Mouse (Mus musculus): ENCODE measurements around the gene Pld3. TPM values are rescaled to one million over a fixed set of nuclear protein-coding genes. Genes with fewer than 3 reads are reported as not detected.

Pld3 gene
- polyA plus RNA-seq, 1 experiment from 2014 or later: 64.5 TPM

GRCm38 (mm10) chr7:27587741-27588140 lies 34.7 kb upstream of the Pld3 start:
- no peak for ATAC-seq
- H3K27ac ChIP-seq: no peak overlapping the region
- no peak overlapping the region for H3K9ac ChIP-seq
- no peaks in the 10 kb centered on the region for H3K36me3 ChIP-seq
- 84% methylated on average over 2 of the region's 2 CpGs for WGBS
- H3K4me3 ChIP-seq (replicated peaks): no peak overlapping the region
- H3K9me3 ChIP-seq: no peaks in the 10 kb centered on the region
- peaks cover 4% of the 10 kb centered on the region for H3K4me1 ChIP-seq (replicated peaks)
- no peak overlapping the region for H3K4me2 ChIP-seq (replicated peaks)
- no peaks in the 10 kb centered on the region for H3K27me3 ChIP-seq (replicated peaks)

GRCm38 (mm10) chr7:27586861-27587260 lies 33.8 kb upstream of the Pld3 start:
- no peaks in the 10 kb centered on the region for H3K4me1 ChIP-seq (replicated peaks)
- no peak overlapping the region for H3K9ac ChIP-seq
- no peak overlapping the region for H3K27ac ChIP-seq
- H3K36me3 ChIP-seq: peaks cover 7% of the 10 kb centered on the region; the same call in 1 of the 2 replicates
- WGBS: 63% methylated on average over 2 of the region's 2 CpGs
- H3K27me3 ChIP-seq (replicated peaks): no peaks in the 10 kb centered on the region
- no peak overlapping the region for H3K4me2 ChIP-seq (replicated peaks)
- ATAC-seq: no peak
- no peaks in the 10 kb centered on the region for H3K9me3 ChIP-seq
- no peak overlapping the region for H3K4me3 ChIP-seq (replicated peaks)

- H3K4me1 ChIP-seq (replicated peaks): no peaks in the 10 kb centered on the region
- H3K36me3 ChIP-seq: peaks cover 45% of the 10 kb centered on the region
- H3K9ac ChIP-seq: no peak overlapping the region
- ATAC-seq: no peak
- no peak overlapping the region for H3K4me3 ChIP-seq (replicated peaks)
- no peak overlapping the region for H3K27ac ChIP-seq
- no peaks in the 10 kb centered on the region for H3K27me3 ChIP-seq (replicated peaks)
- WGBS: 89% methylated on average over 14 of the region's 14 CpGs
- no peaks in the 10 kb centered on the region for H3K9me3 ChIP-seq
- no peak overlapping the region for H3K4me2 ChIP-seq (replicated peaks)
These were observed 27.6 kb upstream of the Pld3 start for GRCm38 (mm10) chr7:27580380-27581174.

- no peaks in the 10 kb centered on the region for H3K4me1 ChIP-seq (replicated peaks)
- ATAC-seq: no peak
- H3K9me3 ChIP-seq: no peaks in the 10 kb centered on the region
- no peaks in the 10 kb centered on the region for H3K27me3 ChIP-seq (replicated peaks)
- 87% methylated on average over 7 of the region's 7 CpGs for WGBS
- H3K4me3 ChIP-seq (replicated peaks): no peak overlapping the region
- H3K27ac ChIP-seq: no peak overlapping the region
- no peak overlapping the region for H3K9ac ChIP-seq
- no peak overlapping the region for H3K4me2 ChIP-seq (replicated peaks)
- peaks cover 52% of the 10 kb centered on the region for H3K36me3 ChIP-seq
These were observed 25.4 kb upstream of the Pld3 start for GRCm38 (mm10) chr7:27578465-27578864.

DNA sequence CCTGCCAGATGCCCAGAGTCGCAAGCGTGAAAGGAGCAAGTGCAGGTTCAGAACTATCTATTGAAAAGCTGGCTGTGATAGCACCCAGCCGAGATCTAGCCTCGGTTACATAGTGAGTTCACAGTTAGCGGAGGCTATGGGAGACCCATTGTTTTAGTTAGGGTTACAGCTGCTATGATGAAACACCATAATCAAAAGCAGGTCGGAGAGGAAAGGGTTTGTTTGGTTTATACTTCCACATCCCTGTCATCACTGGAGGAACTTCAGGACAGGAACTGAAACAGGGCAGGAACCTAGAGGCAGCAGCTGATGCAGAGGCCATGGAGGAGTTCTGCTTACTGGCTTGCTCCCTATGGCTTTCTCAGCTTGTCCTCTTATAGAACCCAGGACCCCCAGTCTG lies 24.6 kb upstream of the Pld3 start:
- Histone ChIP-seq H3K27me3 (replicated peaks) (no peaks in the 10 kb centered on the region), H3K27ac (no peak overlapping the region), H3K9me3 (no peaks in the 10 kb centered on the region), H3K4me3 (replicated peaks) (no peak overlapping the region), H3K36me3 (peaks cover 50% of the 10 kb centered on the region), H3K4me2 (replicated peaks) (no peak overlapping the region), H3K9ac (no peak overlapping the region), H3K4me1 (replicated peaks) (no peaks in the 10 kb centered on the region)
- ATAC-seq: no peak
- 89% methylated on average over 6 of the region's 6 CpGs for WGBS

GRCm38 (mm10) chr7:27576914-27577313 lies 23.9 kb upstream of the Pld3 start:
- Histone ChIP-seq H3K4me3 (replicated peaks) (no peak overlapping the region), H3K27me3 (replicated peaks) (no peaks in the 10 kb centered on the region), H3K4me2 (replicated peaks) (no peak overlapping the region), H3K36me3 (peaks cover 45% of the 10 kb centered on the region), H3K27ac (no peak overlapping the region), H3K9ac (no peak overlapping the region), H3K4me1 (replicated peaks) (no peaks in the 10 kb centered on the region), H3K9me3 (no peaks in the 10 kb centered on the region)
- ATAC-seq: no peak
- WGBS: 66% methylated on average over 6 of the region's 6 CpGs

GRCm38 (mm10) chr7:27574124-27574880 lies 21.3 kb upstream of the Pld3 start:
- Histone ChIP-seq H3K9me3 (no peaks in the 10 kb centered on the region), H3K4me3 (replicated peaks) (no peak overlapping the region), H3K4me1 (replicated peaks) (no peaks in the 10 kb centered on the region), H3K36me3 (peaks cover 27% of the 10 kb centered on the region), H3K9ac (no peak overlapping the region), H3K27me3 (replicated peaks) (no peaks in the 10 kb centered on the region), H3K27ac (no peak overlapping the region), H3K4me2 (replicated peaks) (no peak overlapping the region)
- no peak for ATAC-seq
- 90% methylated on average over 14 of the region's 14 CpGs for WGBS

DNA sequence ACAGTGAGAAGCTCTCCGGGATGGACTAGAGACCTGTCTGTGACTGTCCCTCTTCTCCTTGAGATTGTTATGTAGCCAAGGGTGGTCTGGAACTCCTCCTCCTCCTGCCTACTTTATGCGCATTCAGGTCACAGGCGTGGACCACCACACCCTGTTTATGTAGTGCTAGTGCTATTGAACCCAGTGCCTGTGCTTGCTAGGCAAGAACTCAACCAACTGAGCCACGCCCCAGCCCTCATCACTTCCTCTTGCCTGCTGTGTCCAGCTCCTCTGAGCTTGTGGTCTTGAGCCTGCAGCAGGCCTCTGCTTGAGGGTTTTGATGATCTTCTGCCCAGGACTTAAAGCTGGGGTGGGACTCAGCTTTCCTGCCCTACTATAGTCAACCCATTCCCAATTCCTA lies 19.1 kb upstream of the Pld3 start:
- 88% methylated on average over 4 of the region's 4 CpGs for WGBS
- no peak overlapping the region for H3K4me3 ChIP-seq (replicated peaks)
- ATAC-seq: no peak

DNA sequence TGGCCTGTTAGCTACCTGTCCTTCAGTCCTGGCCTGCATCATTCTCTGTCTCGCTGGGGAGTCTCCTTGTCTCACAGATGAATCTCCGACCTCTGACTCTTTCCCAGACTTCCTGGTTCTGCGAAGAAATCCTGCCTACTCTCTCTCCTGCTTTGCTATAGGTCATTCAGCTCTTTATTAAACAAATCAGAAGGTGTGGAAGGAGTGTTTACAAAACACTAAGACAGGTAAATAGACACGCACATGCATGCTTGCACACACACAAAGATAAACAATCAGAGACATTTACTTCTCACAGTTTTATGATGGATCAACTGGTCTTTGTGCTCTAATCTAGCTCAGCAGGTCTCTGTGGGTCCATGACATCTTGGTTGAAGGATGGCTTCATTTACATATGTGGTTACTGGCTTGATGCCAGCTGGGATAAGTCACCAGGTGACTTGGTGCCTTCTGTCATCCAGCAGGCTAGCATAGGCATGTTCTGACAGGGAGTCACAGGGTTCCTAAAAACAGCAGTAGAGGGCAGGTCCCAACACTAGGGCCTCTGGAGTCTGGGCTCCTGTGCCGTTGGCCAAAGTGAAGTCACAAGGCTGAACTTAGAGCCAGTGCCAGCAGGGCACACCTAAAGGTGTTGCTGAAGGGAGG lies 16.7 kb upstream of the Pld3 start:
- Histone ChIP-seq H3K9ac (no peak overlapping the region), H3K27ac (no peak overlapping the region), H3K9me3 (no peaks in the 10 kb centered on the region), H3K4me2 (replicated peaks) (no peak overlapping the region), H3K4me3 (replicated peaks) (no peak overlapping the region), H3K36me3 (peaks cover 33% of the 10 kb centered on the region), H3K4me1 (replicated peaks) (no peaks in the 10 kb centered on the region), H3K27me3 (replicated peaks) (no peaks in the 10 kb centered on the region)
- 81% methylated on average over 5 of the region's 5 CpGs for WGBS
- no peak for ATAC-seq

More for the DNA sequence above, 19.1 kb upstream of the Pld3 start:
- Histone ChIP-seq H3K9me3 (no peaks in the 10 kb centered on the region), H3K4me1 (replicated peaks) (no peaks in the 10 kb centered on the region), H3K4me2 (replicated peaks) (no peak overlapping the region), H3K36me3 (peaks cover 33% of the 10 kb centered on the region), H3K27me3 (replicated peaks) (no peaks in the 10 kb centered on the region), H3K9ac (no peak overlapping the region), H3K27ac (no peak overlapping the region)

GRCm38 (mm10) chr7:27560978-27561377 lies 8.0 kb upstream of the Pld3 start:
- Histone ChIP-seq H3K27ac (no peak overlapping the region), H3K4me1 (replicated peaks) (0 out of 2 replicates have a peak, but pooled peaks cover 4% of the 10 kb centered on the region), H3K27me3 (replicated peaks) (no peaks in the 10 kb centered on the region), H3K4me3 (replicated peaks) (no peak overlapping the region), H3K9me3 (no peaks in the 10 kb centered on the region), H3K9ac (no peak overlapping the region), H3K36me3 (peaks cover 26% of the 10 kb centered on the region), H3K4me2 (replicated peaks) (no peak overlapping the region)
- WGBS: 75% methylated on average over 1 of the region's 1 CpGs
- ATAC-seq: no peak

DNA sequence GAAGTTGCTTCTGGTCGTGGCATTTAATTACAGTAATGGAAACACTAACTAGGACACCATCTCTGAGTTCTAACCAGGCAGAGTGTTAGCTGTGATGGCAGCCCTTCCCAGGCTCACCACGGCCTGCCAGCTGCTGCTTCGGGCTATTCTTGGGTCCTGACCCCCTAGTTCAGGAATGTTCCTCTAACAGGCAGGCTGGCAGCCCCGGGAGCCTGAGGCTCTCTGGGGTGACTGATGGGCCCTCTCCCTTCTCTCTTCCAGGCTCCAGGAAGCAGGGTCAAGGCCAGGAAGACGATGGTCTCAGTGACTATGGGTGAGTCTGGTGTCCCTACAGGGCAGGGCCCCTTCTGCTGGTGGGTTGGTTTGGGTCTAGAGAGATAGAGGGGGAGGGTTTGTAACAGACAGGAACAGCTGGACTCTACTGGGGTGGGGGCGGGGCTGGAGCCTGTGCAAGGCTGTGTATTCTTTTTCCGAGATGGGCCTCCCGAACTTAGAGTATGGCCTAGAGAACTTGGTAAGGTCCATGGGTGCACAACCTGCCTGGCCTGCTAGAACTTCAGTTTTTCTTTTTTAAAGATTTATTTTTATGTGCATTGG lies 7.4 kb upstream of the Pld3 start:
- Histone ChIP-seq H3K36me3 (peaks cover 22% of the 10 kb centered on the region), H3K4me1 (replicated peaks) (0 out of 2 replicates have a peak, but pooled peaks cover 4% of the 10 kb centered on the region), H3K4me3 (replicated peaks) (no peak overlapping the region), H3K27me3 (replicated peaks) (no peaks in the 10 kb centered on the region), H3K9ac (no peak overlapping the region), H3K4me2 (replicated peaks) (no peak overlapping the region), H3K27ac (no peak overlapping the region), H3K9me3 (no peaks in the 10 kb centered on the region)
- no peak for ATAC-seq
- WGBS: 54% methylated on average over 8 of the region's 8 CpGs

DNA sequence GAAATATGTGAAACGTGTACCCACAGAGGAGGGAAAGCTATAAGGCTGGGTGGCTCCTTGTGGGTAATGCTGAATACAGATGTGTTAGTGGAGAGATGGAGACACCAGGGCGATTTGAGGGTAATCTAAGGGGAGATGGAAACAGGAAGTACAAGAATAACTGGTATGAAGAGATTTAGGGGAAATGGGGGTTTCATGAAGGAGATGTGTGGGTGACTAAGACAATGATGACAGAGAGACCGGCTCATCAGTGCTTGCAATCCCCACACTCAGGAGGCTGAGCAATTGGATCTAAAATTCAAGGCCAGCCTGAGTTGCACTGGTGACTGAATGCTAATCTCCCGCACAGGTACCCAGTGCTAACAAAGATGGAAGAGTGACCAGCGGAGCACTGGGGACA lies 948 bp downstream of the Pld3 start:
- ATAC-seq: no peak

More for the DNA sequence above, 948 bp downstream of the Pld3 start:
- Histone ChIP-seq H3K27ac (no peak overlapping the region), H3K27me3 (replicated peaks) (no peaks in the 10 kb centered on the region), H3K9ac (no peak overlapping the region), H3K4me3 (replicated peaks) (peak overlapping the region; percentile 70), H3K36me3 (no peaks in the 10 kb centered on the region), H3K9me3 (no peaks in the 10 kb centered on the region), H3K4me1 (replicated peaks) (no peaks in the 10 kb centered on the region; the same call in 1 of the 2 replicates), H3K4me2 (replicated peaks) (peak overlapping the region; percentile 72)
- WGBS: 48% methylated on average over 5 of the region's 5 CpGs

Measured in intestine, embryonic 15.5 days (tissue).